Mouse (Mus musculus) C2C12 (cell line): ENCODE measurements around the gene Pgls.

ENCODE experiments used
- CEBPB ChIP-seq: IDR thresholded peaks from one replicate; pipeline ENCODE4 v1.6.1; 2011; ENCODE audit warnings: low read depth, mild to moderate bottlenecking, control low read depth, moderate library complexity
- CTCF ChIP-seq: IDR thresholded peaks from one replicate; pipeline ENCODE4 v1.5.1; 2011; ENCODE audit not compliant: control insufficient read depth, insufficient read depth, insufficient read length
- FOSL1 ChIP-seq: IDR thresholded peaks from one replicate; pipeline ENCODE4 v1.8.0; 2011; ENCODE audit warnings: mild to moderate bottlenecking, low read length; ENCODE audit not compliant: poor library complexity, insufficient read depth, severe bottlenecking
- MAX ChIP-seq: IDR thresholded peaks from one replicate; pipeline ENCODE4 v1.6.1; 2011; ENCODE audit warnings: mild to moderate bottlenecking, control low read depth
- MYOD1 ChIP-seq: IDR thresholded peaks from one replicate; pipeline ENCODE4 v1.6.1; 2011; ENCODE audit warnings: low read depth; ENCODE audit not compliant: control insufficient read depth, insufficient read length
- MYOG ChIP-seq: IDR thresholded peaks from one replicate; pipeline ENCODE4 v1.6.1; 2011; ENCODE audit not compliant: control insufficient read depth, insufficient read length; ENCODE audit errors: extremely low read depth

GRCm38 (mm10) chr8:71569366-71570290 is 22.3 kb upstream of the Pgls start:
- TF ChIP-seq CTCF (no peak), MYOD1 (no peak), MAX (no peak), CEBPB (no peak), FOSL1 (no peak), MYOG (no peak)
